Comparison of ENCODE assay signal across 8 mouse cellular contexts in genomic region chr1:37250643-37251310, GRCm38 (mm10). TPM values are rescaled to one million over a fixed set of nuclear protein-coding genes. Genes with fewer than 3 reads are reported as not detected.
DNase-seq lines count a peak whose midpoint lies in the region; ATAC-seq lines count a peak whose summit lies in the region.

No protein-coding gene starts in this region.

- WGBS in forebrain, embryonic 14.5 days: 40% methylated on average over 5 of the region's 5 CpGs
- 40% methylated on average over 5 of the region's 5 CpGs for WGBS in hindbrain, embryonic 15.5 days

- H3K9me3 ChIP-seq in forebrain, embryonic 14.5 days (replicated peaks; ENCODE audit: control insufficient read depth, low read length): no peaks in the 10 kb centered on the region
- H3K9me3 ChIP-seq in hindbrain, embryonic 15.5 days: no peaks in the 10 kb centered on the region

- intact Hi-C loops in left cerebral cortex, postnatal 25 days (cut with DNase I): loop anchor here (1.0 to 5.0 kb wide), 3 partner anchors 58 to 514 kb away; no protein-coding TSS in a partner anchor

- H3K36me3 ChIP-seq in forebrain, embryonic 14.5 days (ENCODE audit: control insufficient read depth, insufficient read depth, low read length): no peaks in the 10 kb centered on the region
- H3K36me3 ChIP-seq in hindbrain, embryonic 15.5 days: no peaks in the 10 kb centered on the region

- no peak overlapping the region for H3K4me3 ChIP-seq in forebrain, embryonic 14.5 days (ENCODE audit: low read depth, low read length)
- H3K4me3 ChIP-seq in hindbrain, embryonic 15.5 days: no peak overlapping the region

- no peak overlapping the region for H3K27ac ChIP-seq in forebrain, embryonic 14.5 days (ENCODE audit: low read depth, low read length)
- no peak overlapping the region for H3K27ac ChIP-seq in hindbrain, embryonic 15.5 days (replicated peaks)

- no peak overlapping the region for H3K9ac ChIP-seq in forebrain, embryonic 14.5 days (ENCODE audit: low read length)
- no peak overlapping the region for H3K9ac ChIP-seq in hindbrain, embryonic 15.5 days

- peak; percentile 87 for DNase-seq in CD4-positive, CD25-positive, alpha-beta regulatory T cell, adult 2 months (ENCODE audit: low read depth, low spot score)
- DNase-seq in c-Kit-positive CD71-positive TER-119-negative erythroid progenitor cells, embryonic 14.5 days (ENCODE audit: low read depth): peak; percentile 15
- peak; percentile 91 for DNase-seq in forebrain, embryonic 14.5 days (ENCODE audit: low spot score)
- DNase-seq in left cerebral cortex, postnatal 25 days (ENCODE audit: low spot score in 2 of 2): peak; percentile 85 to 89
- DNase-seq in naive thymus-derived CD4-positive, alpha-beta T cell, adult 2 months (ENCODE audit: low read depth): peak; percentile 85
- DNase-seq in spleen, postnatal 14 days (ENCODE audit: low spot score in 2 of 2): peak; percentile 35 to 68

- no peak for ATAC-seq in CD4-positive, CD25-positive, alpha-beta regulatory T cell, adult 4 months
- ATAC-seq in forebrain, embryonic 14.5 days: peak; percentile 67; the same call in 1 of the 2 replicates
- ATAC-seq in hindbrain, embryonic 15.5 days (ENCODE audit: low FRiP score, low read depth): peak; percentile 63; the same call in 1 of the 2 replicates

- H3K4me2 ChIP-seq in forebrain, embryonic 14.5 days (ENCODE audit: low read length): no peak overlapping the region
- H3K4me2 ChIP-seq in hindbrain, embryonic 15.5 days: no peak overlapping the region

- no peaks in the 10 kb centered on the region for H3K4me1 ChIP-seq in forebrain, embryonic 14.5 days (ENCODE audit: control insufficient read depth, insufficient read depth, low read length)
- no peaks in the 10 kb centered on the region for H3K4me1 ChIP-seq in hindbrain, embryonic 15.5 days (replicated peaks)

- H3K27me3 ChIP-seq in forebrain, embryonic 14.5 days (replicated peaks; ENCODE audit: control insufficient read depth, insufficient read depth, low read length): no peaks in the 10 kb centered on the region
- no peaks in the 10 kb centered on the region for H3K27me3 ChIP-seq in hindbrain, embryonic 15.5 days

RNA-seq across cellular contexts. Expression of gene Cnga3, which starts 36.5 kb away (rescaled TPM):
- polyA plus RNA-seq in CD4-positive, CD25-positive, alpha-beta regulatory T cell, adult 4 months (2017; shearing (Covaris generic)): under 1 TPM in 1 of 2 experiments, not detected in 1; 0.29 TPM
- 0.08 TPM in 1 of 2 replicates, not detected in the other for polyA plus RNA-seq in forebrain, embryonic 14.5 days (2014; fragmentation: Nextera tagmentation; extraction: Ambion mirVana)
- polyA plus RNA-seq in hindbrain, embryonic 15.5 days (2015; fragmentation: Nextera tagmentation; extraction: Ambion mirVana): 0.09 TPM in 1 of 2 replicates, not detected in the other
- not detected for total RNA-seq in left cerebral cortex, postnatal 25 days (2021)

RNA-seq across cellular contexts. Expression of gene Inpp4a, which starts 48.9 kb away (rescaled TPM):
- 10 to 100 TPM; 76.6 to 78.0 TPM for polyA plus RNA-seq in CD4-positive, CD25-positive, alpha-beta regulatory T cell, adult 4 months (2017; shearing (Covaris generic))
- polyA plus RNA-seq in forebrain, embryonic 14.5 days (2014; fragmentation: Nextera tagmentation; extraction: Ambion mirVana): 39.6 and 48.2 TPM in 2 replicates
- polyA plus RNA-seq in hindbrain, embryonic 15.5 days (2015; fragmentation: Nextera tagmentation; extraction: Ambion mirVana): 69.9 and 73.5 TPM in 2 replicates
- 100 to 1,000 TPM; 195 to 196 TPM for total RNA-seq in left cerebral cortex, postnatal 25 days (2021)

Comparison
In these comparisons a context has a peak if more than half of its experiments do, and no peak if none do; other contexts are left out.
1. DNase-seq: peak in every context shown above with its lines; median percentile 91 in forebrain, embryonic 14.5 days; 87 in CD4-positive, CD25-positive, alpha-beta regulatory T cell, adult 2 months; 87 in left cerebral cortex, postnatal 25 days; 85 in naive thymus-derived CD4-positive, alpha-beta T cell, adult 2 months; 52 in spleen, postnatal 14 days; 15 in c-Kit-positive CD71-positive TER-119-negative erythroid progenitor cells, embryonic 14.5 days.